Mouse (Mus musculus) heart, embryonic 15.5 days (tissue): ENCODE measurements around the gene Zbp1. TPM values are rescaled to one million over a fixed set of nuclear protein-coding genes. Genes with fewer than 3 reads are reported as not detected.

Experiments
- ATAC-seq: fragments of 200-750 bp; cut with Nextera tagmentation; replicated peaks from 2 replicates; pipeline ENCODE4 v1.8.0; 2017; ENCODE audit warnings: low read depth, moderate TSS enrichment; ENCODE audit not compliant: insufficient number of reproducible peaks, insufficient read depth, low FRiP score
- H3K27ac ChIP-seq: fragments of 300-500 bp; sonication (generic); 2 replicates; pipeline ENCODE4 v1.5.1; 2015; ENCODE audit warnings: mild to moderate bottlenecking, inconsistent platforms
- H3K27me3 ChIP-seq: fragments of 300-500 bp; sonication (generic); 2 replicates; pipeline ENCODE4 v1.6.1; 2015; ENCODE audit warnings: inconsistent platforms
- H3K36me3 ChIP-seq: fragments of 300-500 bp; sonication (generic); 2 replicates; pipeline ENCODE4 v1.6.1; 2015; ENCODE audit warnings: mild to moderate bottlenecking, inconsistent platforms
- H3K4me1 ChIP-seq: fragments of 300-500 bp; sonication (generic); replicated peaks from 2 replicates; pipeline ENCODE4 v1.6.1; 2015; ENCODE audit warnings: inconsistent platforms
- H3K4me2 ChIP-seq: fragments of 300-500 bp; sonication (generic); 2 replicates; pipeline ENCODE4 v1.6.1; 2015; ENCODE audit warnings: inconsistent platforms, mild to moderate bottlenecking, moderate library complexity
- H3K4me3 ChIP-seq: fragments of 300-500 bp; sonication (generic); 2 replicates; pipeline ENCODE4 v1.5.1; 2015; ENCODE audit warnings: mild to moderate bottlenecking, inconsistent platforms
- H3K9ac ChIP-seq: fragments of 300-500 bp; sonication (generic); 2 replicates; pipeline ENCODE4 v1.6.1; 2015; ENCODE audit warnings: mild to moderate bottlenecking, inconsistent platforms
- H3K9me3 ChIP-seq: fragments of 300-500 bp; sonication (generic); replicated peaks from 2 replicates; pipeline ENCODE4 v1.6.1; 2016; ENCODE audit warnings: inconsistent platforms
- WGBS: fragments of 180-500 bp; shearing (Covaris S2); methylation state at CpG from one replicate; pipeline ENCODE4 v1.1.7; 2015; ENCODE audit warnings: mixed read lengths; 5-methylcytosine and 5-hydroxymethylcytosine counted together
- polyA plus RNA-seq: library from polyadenylated mRNA; unstranded; fragments of >200 nt; fragmentation: Nextera tagmentation; extraction: Ambion mirVana; gene quantifications from 2 replicates; pipeline ENCODE4 v1.2.1, GENCODE M21; 2015

Zbp1 gene
- polyA plus RNA-seq, 1 experiment from 2014 or later: 0.68 TPM

GRCm38 (mm10) chr2:173226792-173227191 lies 8.1 kb upstream of the Zbp1 start:
- Histone ChIP-seq H3K27me3 (no peaks in the 10 kb centered on the region), H3K9me3 (no peaks in the 10 kb centered on the region), H3K9ac (no peak overlapping the region), H3K4me1 (peaks cover 22% of the 10 kb centered on the region), H3K27ac (no peak overlapping the region), H3K36me3 (peaks cover 33% of the 10 kb centered on the region), H3K4me2 (no peak overlapping the region), H3K4me3 (no peak overlapping the region)
- WGBS: 81% methylated on average over 8 of the region's 8 CpGs
- ATAC-seq: no peak

DNA sequence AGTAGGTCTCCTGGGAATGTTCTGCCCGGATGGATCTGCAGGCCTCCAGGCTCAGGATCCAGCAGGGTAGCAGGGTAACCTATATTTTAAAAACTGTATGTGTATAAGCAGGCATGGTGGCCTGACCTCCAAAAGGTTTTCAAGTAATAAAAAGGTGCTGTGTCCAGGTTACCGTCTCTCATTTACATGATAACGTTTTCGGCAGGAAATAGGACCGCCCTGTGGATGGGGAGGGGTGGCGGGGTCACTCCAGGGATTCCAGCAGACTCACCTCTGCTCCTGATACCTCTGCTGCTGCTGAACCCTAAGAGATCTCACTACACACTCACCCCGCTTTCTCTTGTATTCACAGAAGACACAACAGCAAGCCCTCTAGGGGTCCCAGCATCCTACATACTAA lies 7.2 kb upstream of the Zbp1 start:
- Histone ChIP-seq H3K4me2 (no peak overlapping the region), H3K36me3 (peaks cover 26% of the 10 kb centered on the region), H3K9ac (no peak overlapping the region), H3K27me3 (no peaks in the 10 kb centered on the region), H3K4me3 (no peak overlapping the region), H3K4me1 (peaks cover 20% of the 10 kb centered on the region), H3K9me3 (no peaks in the 10 kb centered on the region), H3K27ac (no peak overlapping the region)
- WGBS: 85% methylated on average over 7 of the region's 7 CpGs
- ATAC-seq: no peak

- no peak overlapping the region for H3K4me3 ChIP-seq
- no peak overlapping the region for H3K27ac ChIP-seq
- H3K9me3 ChIP-seq: no peaks in the 10 kb centered on the region
- no peak overlapping the region for H3K4me2 ChIP-seq
- H3K27me3 ChIP-seq: no peaks in the 10 kb centered on the region
- peaks cover 20% of the 10 kb centered on the region; the same call in 1 of the 2 replicates for H3K36me3 ChIP-seq
- no peak overlapping the region for H3K9ac ChIP-seq
- peaks cover 11% of the 10 kb centered on the region for H3K4me1 ChIP-seq
- 61% methylated on average over 7 of the region's 7 CpGs for WGBS
- ATAC-seq: no peak
Observed at GRCm38 (mm10) chr2:173224832-173225231, 6.1 kb upstream of the Zbp1 start.

GRCm38 (mm10) chr2:173224097-173224496 lies 5.4 kb upstream of the Zbp1 start:
- Histone ChIP-seq H3K4me1 (peaks cover 12% of the 10 kb centered on the region), H3K36me3 (peaks cover 16% of the 10 kb centered on the region; the same call in 1 of the 2 replicates), H3K27me3 (no peaks in the 10 kb centered on the region), H3K27ac (no peak overlapping the region), H3K9me3 (no peaks in the 10 kb centered on the region), H3K9ac (no peak overlapping the region), H3K4me2 (no peak overlapping the region), H3K4me3 (no peak overlapping the region)
- no peak for ATAC-seq
- 63% methylated on average over 3 of the region's 3 CpGs for WGBS

DNA sequence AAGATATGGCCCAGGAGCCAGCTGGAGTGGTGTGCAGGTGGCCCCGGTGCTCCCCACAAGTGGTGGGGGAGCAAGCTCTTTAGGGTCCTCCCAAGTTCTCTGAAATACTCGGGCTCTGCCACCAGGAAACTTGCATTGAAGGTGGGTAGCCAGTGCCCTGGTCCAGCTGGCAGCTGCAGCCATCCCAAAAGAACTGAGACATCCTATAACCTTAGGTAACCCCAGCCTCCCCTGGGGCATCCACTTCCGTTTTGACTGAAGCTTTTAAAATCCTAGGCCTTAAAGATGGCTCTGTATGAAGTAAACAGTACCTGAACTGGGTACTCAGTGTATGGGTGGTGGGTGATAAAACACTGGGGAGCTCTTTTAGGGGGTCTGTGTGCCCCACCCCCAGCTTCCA lies 4.8 kb upstream of the Zbp1 start:
- Histone ChIP-seq H3K4me3 (no peak overlapping the region), H3K27me3 (no peaks in the 10 kb centered on the region)
- ATAC-seq: no peak

GRCm38 (mm10) chr2:173220754-173221153 lies 2.0 kb upstream of the Zbp1 start:
- H3K36me3 ChIP-seq: 0 out of 2 replicates have a peak, but pooled peaks cover under 1% of the 10 kb centered on the region
- WGBS: 92% methylated on average over 9 of the region's 9 CpGs
- ATAC-seq: no peak

More for the DNA sequence above, 4.8 kb upstream of the Zbp1 start:
- Histone ChIP-seq H3K9me3 (no peaks in the 10 kb centered on the region), H3K4me1 (peaks cover 14% of the 10 kb centered on the region), H3K27ac (no peak overlapping the region), H3K36me3 (peaks cover 16% of the 10 kb centered on the region; the same call in 1 of the 2 replicates), H3K9ac (no peak overlapping the region), H3K4me2 (no peak overlapping the region)
- WGBS: 59% methylated on average over 3 of the region's 3 CpGs

GRCm38 (mm10) chr2:173219256-173219954 lies 682 bp upstream of the Zbp1 start:
- no peak for ATAC-seq

More at GRCm38 (mm10) chr2:173220754-173221153, 2.0 kb upstream of the Zbp1 start:
- Histone ChIP-seq H3K4me1 (peaks cover 14% of the 10 kb centered on the region), H3K27me3 (0 out of 2 replicates have a peak, but pooled peaks cover 4% of the 10 kb centered on the region), H3K9me3 (no peaks in the 10 kb centered on the region), H3K27ac (no peak overlapping the region), H3K9ac (no peak overlapping the region), H3K4me2 (no peak overlapping the region), H3K4me3 (no peak overlapping the region)

DNA sequence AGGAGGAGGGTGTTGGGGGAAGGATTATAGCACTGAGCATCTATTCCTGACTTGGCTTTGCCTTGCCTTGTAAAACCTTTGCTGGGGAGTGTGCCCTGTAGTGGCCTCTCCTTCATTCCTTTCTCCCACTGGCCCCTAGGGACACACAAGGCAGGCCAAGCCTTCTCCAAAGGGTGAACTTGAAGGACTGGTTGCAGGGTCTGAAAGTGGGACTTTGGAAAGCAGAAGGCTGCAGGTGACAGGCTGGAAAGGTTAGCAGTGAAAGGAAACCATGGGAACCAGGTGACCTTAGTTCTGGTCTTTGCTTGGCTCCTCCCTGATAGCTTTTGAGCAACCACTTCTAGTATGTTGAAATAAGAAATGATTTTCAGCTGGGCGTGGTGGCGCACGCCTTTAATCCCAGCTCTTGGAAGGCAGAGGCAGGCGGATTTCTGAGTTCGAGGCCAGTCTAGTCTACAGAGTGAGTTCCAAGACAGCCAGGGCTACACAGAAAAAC lies 912 bp downstream of the Zbp1 start:
- no peak overlapping the region for H3K9ac ChIP-seq
- H3K4me3 ChIP-seq: no peak overlapping the region
- H3K27ac ChIP-seq: no peak overlapping the region
- no peak overlapping the region for H3K4me2 ChIP-seq
- whole genome bisulfite sequencing: 88% methylated on average over 5 of the region's 5 CpGs
- no peak for ATAC-seq
- H3K9me3 ChIP-seq: no peaks in the 10 kb centered on the region
- H3K27me3 ChIP-seq: 0 out of 2 replicates have a peak, but pooled peaks cover 4% of the 10 kb centered on the region
- peaks cover 7% of the 10 kb centered on the region; the same call in 1 of the 2 replicates for H3K4me1 ChIP-seq
- H3K36me3 ChIP-seq: no peaks in the 10 kb centered on the region

More at GRCm38 (mm10) chr2:173219256-173219954, 682 bp upstream of the Zbp1 start:
- H3K36me3 ChIP-seq: no peaks in the 10 kb centered on the region
- H3K27me3 ChIP-seq: 0 out of 2 replicates have a peak, but pooled peaks cover 4% of the 10 kb centered on the region
- 40% methylated on average over 10 of the region's 10 CpGs for WGBS
- H3K4me1 ChIP-seq: peaks cover 7% of the 10 kb centered on the region; the same call in 1 of the 2 replicates
- no peaks in the 10 kb centered on the region for H3K9me3 ChIP-seq
- H3K9ac ChIP-seq: no peak overlapping the region
- H3K4me2 ChIP-seq: no peak overlapping the region
- no peak overlapping the region for H3K4me3 ChIP-seq
- peak overlapping the region; percentile 18; the same call in 1 of the 2 replicates for H3K27ac ChIP-seq

DNA sequence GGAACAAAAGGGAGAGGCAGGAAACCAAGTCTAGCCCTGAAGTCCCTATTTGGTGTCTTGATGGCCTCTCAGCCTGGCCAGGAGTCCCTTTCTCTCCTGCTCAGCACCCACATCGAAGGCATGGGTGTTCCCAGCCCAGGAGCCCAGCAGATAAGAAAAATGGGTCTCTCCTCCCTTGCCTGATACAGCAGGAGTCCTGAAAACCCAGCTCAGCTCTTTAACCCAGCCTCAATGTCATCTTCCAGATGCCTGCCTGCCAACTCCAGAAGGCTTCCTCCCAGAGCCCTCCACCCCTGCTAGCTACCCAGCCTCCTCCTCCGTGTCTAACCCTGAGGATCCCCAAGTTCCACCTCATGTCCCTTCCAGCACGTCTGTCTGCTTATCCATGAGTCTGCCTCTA lies 1.5 kb downstream of the Zbp1 start:
- no peak for ATAC-seq
- no peak overlapping the region for H3K27ac ChIP-seq
- 53% methylated on average over 3 of the region's 3 CpGs for WGBS
- H3K4me3 ChIP-seq: no peak overlapping the region
- H3K4me2 ChIP-seq: no peak overlapping the region
- no peaks in the 10 kb centered on the region for H3K9me3 ChIP-seq
- no peaks in the 10 kb centered on the region for H3K36me3 ChIP-seq
- no peak overlapping the region for H3K9ac ChIP-seq
- 0 out of 2 replicates have a peak, but pooled peaks cover 4% of the 10 kb centered on the region for H3K27me3 ChIP-seq
- H3K4me1 ChIP-seq: peaks cover 7% of the 10 kb centered on the region; the same call in 1 of the 2 replicates

- no peaks in the 10 kb centered on the region for H3K9me3 ChIP-seq
- H3K9ac ChIP-seq: no peak overlapping the region
- H3K4me2 ChIP-seq: no peak overlapping the region
- H3K36me3 ChIP-seq: no peaks in the 10 kb centered on the region
- 0 out of 2 replicates have a peak, but pooled peaks cover 4% of the 10 kb centered on the region for H3K27me3 ChIP-seq
- H3K27ac ChIP-seq: no peak overlapping the region
- H3K4me1 ChIP-seq: peaks cover 7% of the 10 kb centered on the region; the same call in 1 of the 2 replicates
- 76% methylated on average over 7 of the region's 7 CpGs for WGBS
- no peak for ATAC-seq
- no peak overlapping the region for H3K4me3 ChIP-seq
Observed at GRCm38 (mm10) chr2:173216840-173217239, 1.9 kb downstream of the Zbp1 start.

GRCm38 (mm10) chr2:173212227-173212626 lies 6.5 kb downstream of the Zbp1 start:
- Histone ChIP-seq H3K4me3 (no peak overlapping the region), H3K4me1 (no peaks in the 10 kb centered on the region), H3K4me2 (no peak overlapping the region), H3K27ac (no peak overlapping the region), H3K9ac (no peak overlapping the region), H3K9me3 (no peaks in the 10 kb centered on the region), H3K27me3 (0 out of 2 replicates have a peak, but pooled peaks cover 4% of the 10 kb centered on the region), H3K36me3 (no peaks in the 10 kb centered on the region)
- no peak for ATAC-seq
- 57% methylated on average over 4 of the region's 4 CpGs for WGBS
